Mouse (Mus musculus) heart, embryonic 13.5 days (tissue): ENCODE results near the gene Gm20671. TPM values are rescaled to one million over a fixed set of nuclear protein-coding genes. Genes with fewer than 3 reads are reported as not detected.
"Not testable (repeated sequence)": the region's sequence is repeated elsewhere in the genome, so short reads cannot be mapped to it uniquely, and the experiment has no call there.

Experiments
- ATAC-seq: fragments of 200-750 bp; cut with Nextera tagmentation; 2 replicates; pipeline ENCODE4 v1.8.0; 2017; ENCODE audit warnings: moderate TSS enrichment; ENCODE audit not compliant: insufficient number of reproducible peaks, low FRiP score, low TSS enrichment; ENCODE audit errors: extremely low read depth
- H3K27ac ChIP-seq: fragments of 300-500 bp; sonication (generic); replicated peaks from 2 replicates; pipeline ENCODE4 v1.5.1; 2015; ENCODE audit warnings: moderate library complexity, mild to moderate bottlenecking, inconsistent platforms
- H3K27me3 ChIP-seq: fragments of 300-500 bp; sonication (generic); replicated peaks from 2 replicates; pipeline ENCODE4 v1.6.1; 2015; ENCODE audit warnings: mild to moderate bottlenecking, inconsistent platforms
- H3K36me3 ChIP-seq: fragments of 300-500 bp; sonication (generic); 2 replicates; pipeline ENCODE4 v1.6.1; 2015; ENCODE audit warnings: mild to moderate bottlenecking, inconsistent platforms
- H3K4me1 ChIP-seq: fragments of 300-500 bp; sonication (generic); 2 replicates; pipeline ENCODE4 v1.6.1; 2015; ENCODE audit warnings: inconsistent platforms
- H3K4me2 ChIP-seq: fragments of 300-500 bp; sonication (generic); 2 replicates; pipeline ENCODE4 v1.6.1; 2015; ENCODE audit warnings: inconsistent platforms, mild to moderate bottlenecking, moderate library complexity
- H3K4me3 ChIP-seq: fragments of 300-500 bp; sonication (generic); 2 replicates; pipeline ENCODE4 v1.5.1; 2015; ENCODE audit warnings: moderate library complexity, mild to moderate bottlenecking, inconsistent platforms
- H3K9ac ChIP-seq: fragments of 300-500 bp; sonication (generic); 2 replicates; pipeline ENCODE4 v1.6.1; 2015; ENCODE audit warnings: inconsistent platforms, mild to moderate bottlenecking, moderate library complexity
- H3K9me3 ChIP-seq: fragments of 300-500 bp; sonication (generic); 2 replicates; pipeline ENCODE4 v1.6.1; 2016; ENCODE audit warnings: inconsistent platforms
- WGBS: fragments of 180-500 bp; shearing (Covaris S2); methylation state at CpG from one replicate; pipeline ENCODE4 v1.1.7; 2015; ENCODE audit warnings: mixed read lengths; 5-methylcytosine and 5-hydroxymethylcytosine counted together
- polyA plus RNA-seq: library from polyadenylated mRNA; unstranded; fragments of >200 nt; fragmentation: Nextera tagmentation; extraction: Ambion mirVana; gene quantifications from 2 replicates; pipeline ENCODE4 v1.2.1, GENCODE M21; 2015

Gm20671 gene
- polyA plus RNA-seq, 1 experiment from 2014 or later = not detected

GRCm38 (mm10) chr5:32852026-32852425 lies 25.1 kb upstream of the Gm20671 start:
- H3K4me3 ChIP-seq = peak overlapping the region; percentile 82
- no peak for ATAC-seq
- H3K9ac ChIP-seq = peak overlapping the region; percentile 96
- peak overlapping the region; percentile 9; the same call in 1 of the 2 replicates for H3K27ac ChIP-seq
- no peaks in the 10 kb centered on the region for H3K9me3 ChIP-seq
- H3K36me3 ChIP-seq = peaks cover 32% of the 10 kb centered on the region
- H3K4me1 ChIP-seq = peaks cover 32% of the 10 kb centered on the region
- WGBS = 43% methylated on average over 6 of the region's 6 CpGs
- H3K4me2 ChIP-seq = peak overlapping the region; percentile 83
- no peaks in the 10 kb centered on the region for H3K27me3 ChIP-seq

- not testable (repeated sequence) for H3K27me3 ChIP-seq, H3K4me3 ChIP-seq, ATAC-seq, H3K9me3 ChIP-seq, H3K9ac ChIP-seq, H3K4me2 ChIP-seq, H3K27ac ChIP-seq
- 90% methylated on average over 3 of the region's 3 CpGs for WGBS
- Histone ChIP-seq H3K4me1 (peaks cover 29% of the 10 kb centered on the region), H3K36me3 (peaks cover 56% of the 10 kb centered on the region)
Observed at GRCm38 (mm10) chr5:32849580-32849979, 22.7 kb upstream of the Gm20671 start.

DNA sequence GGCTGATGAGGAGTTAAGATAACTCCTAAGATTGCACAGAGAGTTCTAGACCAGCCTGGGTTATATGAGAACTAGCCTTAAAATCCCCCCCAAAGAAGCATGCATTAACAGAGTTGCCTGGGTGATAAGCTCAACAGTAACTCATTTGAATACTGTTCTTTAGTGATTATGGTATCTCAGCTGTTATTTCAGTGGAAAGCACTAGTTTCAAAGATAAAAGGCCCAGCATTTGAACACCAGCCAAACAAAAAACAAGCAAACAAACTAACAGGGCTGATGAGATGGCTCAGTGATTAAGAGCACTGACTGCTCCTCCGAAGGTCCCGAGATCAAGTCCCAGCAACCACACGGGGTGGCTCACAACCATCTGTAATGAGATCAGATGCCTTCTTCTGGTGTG lies 22.3 kb upstream of the Gm20671 start:
- no peak overlapping the region for H3K27ac ChIP-seq
- no peak overlapping the region for H3K4me3 ChIP-seq
- H3K4me1 ChIP-seq = peaks cover 26% of the 10 kb centered on the region
- H3K27me3 ChIP-seq = no peaks in the 10 kb centered on the region
- no peak overlapping the region for H3K4me2 ChIP-seq
- no peak for ATAC-seq
- WGBS = 89% methylated on average over 3 of the region's 3 CpGs
- H3K36me3 ChIP-seq = peaks cover 60% of the 10 kb centered on the region
- H3K9ac ChIP-seq = no peak overlapping the region
- H3K9me3 ChIP-seq = no peaks in the 10 kb centered on the region

DNA sequence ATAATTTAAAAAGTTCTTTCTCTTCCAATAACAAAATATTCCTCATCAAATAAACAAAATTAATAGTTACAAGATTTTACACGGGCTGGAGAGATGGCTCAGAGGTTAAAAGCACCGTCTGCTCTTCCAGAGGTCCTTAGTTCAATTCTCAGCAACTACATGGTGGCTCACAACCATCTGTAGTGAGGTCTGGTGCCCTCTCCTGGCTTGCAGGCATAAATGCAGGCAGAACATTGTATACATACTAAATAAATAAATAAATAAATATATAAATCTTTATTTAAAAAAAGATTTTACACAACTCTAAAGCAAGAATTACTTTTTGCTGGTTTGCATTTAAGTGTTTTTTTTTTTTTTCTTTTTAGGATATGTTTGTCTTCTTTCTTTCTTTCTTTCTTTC lies 13.1 kb upstream of the Gm20671 start:
- no peaks in the 10 kb centered on the region for H3K9me3 ChIP-seq
- H3K27ac ChIP-seq = no peak overlapping the region
- no peaks in the 10 kb centered on the region for H3K27me3 ChIP-seq
- H3K4me3 ChIP-seq = no peak overlapping the region
- 91% methylated on average over 2 of the region's 2 CpGs for WGBS
- H3K4me2 ChIP-seq = no peak overlapping the region
- H3K36me3 ChIP-seq = peaks cover 96% of the 10 kb centered on the region
- no peaks in the 10 kb centered on the region for H3K4me1 ChIP-seq
- H3K9ac ChIP-seq = no peak overlapping the region
- no peak for ATAC-seq

GRCm38 (mm10) chr5:32836976-32837375 lies 10.1 kb upstream of the Gm20671 start:
- H3K4me2 ChIP-seq = no peak overlapping the region
- no peak overlapping the region for H3K4me3 ChIP-seq
- H3K9ac ChIP-seq = no peak overlapping the region
- no peaks in the 10 kb centered on the region for H3K9me3 ChIP-seq
- H3K36me3 ChIP-seq = peaks cover 95% of the 10 kb centered on the region
- H3K27ac ChIP-seq = no peak overlapping the region
- no peak for ATAC-seq
- 88% methylated on average over 5 of the region's 5 CpGs for WGBS
- H3K4me1 ChIP-seq = no peaks in the 10 kb centered on the region
- no peaks in the 10 kb centered on the region for H3K27me3 ChIP-seq

- no peak overlapping the region for H3K27ac ChIP-seq
- H3K4me2 ChIP-seq = no peak overlapping the region
- 83% methylated on average over 1 of the region's 1 CpGs for WGBS
- no peak overlapping the region for H3K9ac ChIP-seq
- H3K27me3 ChIP-seq = no peaks in the 10 kb centered on the region
- no peaks in the 10 kb centered on the region for H3K9me3 ChIP-seq
- H3K4me3 ChIP-seq = no peak overlapping the region
- H3K36me3 ChIP-seq = peaks cover 96% of the 10 kb centered on the region
- H3K4me1 ChIP-seq = no peaks in the 10 kb centered on the region
- no peak for ATAC-seq
Observed at GRCm38 (mm10) chr5:32834497-32834896, 7.6 kb upstream of the Gm20671 start.

DNA sequence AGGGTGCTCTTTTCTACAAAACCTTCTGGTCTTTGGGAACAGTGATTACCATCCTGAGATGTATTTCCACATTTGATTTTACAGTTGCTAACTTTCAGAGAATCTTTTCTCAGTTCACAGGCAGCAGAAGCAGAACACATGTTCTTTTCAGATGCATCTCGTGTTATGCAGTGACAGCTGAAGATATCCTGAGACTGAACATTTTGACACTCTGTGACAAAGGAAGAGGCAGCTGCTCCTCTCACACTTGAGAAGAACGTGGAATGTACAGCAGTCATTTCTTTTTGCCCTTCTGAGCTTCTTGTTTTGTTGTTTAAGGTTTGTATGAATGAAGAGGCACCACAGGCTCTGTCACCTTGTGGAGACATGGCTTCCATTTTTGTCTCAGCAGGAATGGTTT lies 3.1 kb upstream of the Gm20671 start:
- Histone ChIP-seq H3K9ac (no peak overlapping the region), H3K27me3 (no peaks in the 10 kb centered on the region), H3K4me1 (no peaks in the 10 kb centered on the region), H3K36me3 (peaks cover 99% of the 10 kb centered on the region), H3K27ac (no peak overlapping the region), H3K4me3 (no peak overlapping the region), H3K9me3 (no peaks in the 10 kb centered on the region), H3K4me2 (no peak overlapping the region)
- WGBS = 89% methylated on average over 2 of the region's 2 CpGs
- ATAC-seq = no peak

GRCm38 (mm10) chr5:32828766-32829165 lies 1.9 kb upstream of the Gm20671 start:
- 90% methylated on average over 1 of the region's 1 CpGs for WGBS
- H3K36me3 ChIP-seq = peaks cover 92% of the 10 kb centered on the region
- H3K27ac ChIP-seq, H3K27me3 ChIP-seq, H3K4me1 ChIP-seq, H3K9me3 ChIP-seq, H3K4me3 ChIP-seq, H3K4me2 ChIP-seq, ATAC-seq, H3K9ac ChIP-seq: not testable (repeated sequence)

- H3K36me3 ChIP-seq = peaks cover 86% of the 10 kb centered on the region
- H3K4me3 ChIP-seq = no peak overlapping the region
- 87% methylated on average over 8 of the region's 8 CpGs for WGBS
- no peak overlapping the region for H3K27ac ChIP-seq
- H3K4me2 ChIP-seq = no peak overlapping the region
- H3K9me3 ChIP-seq = no peaks in the 10 kb centered on the region
- no peaks in the 10 kb centered on the region for H3K4me1 ChIP-seq
- no peaks in the 10 kb centered on the region for H3K27me3 ChIP-seq
- ATAC-seq = no peak
- H3K9ac ChIP-seq = no peak overlapping the region
Observed at GRCm38 (mm10) chr5:32820471-32820870, 6.4 kb downstream of the Gm20671 start.

GRCm38 (mm10) chr5:32815396-32815795 lies 11.5 kb downstream of the Gm20671 start:
- H3K9ac ChIP-seq = no peak overlapping the region
- WGBS = 94% methylated on average over 4 of the region's 4 CpGs
- no peak overlapping the region for H3K4me3 ChIP-seq
- H3K27me3 ChIP-seq = no peaks in the 10 kb centered on the region
- no peak overlapping the region for H3K27ac ChIP-seq
- ATAC-seq = no peak
- no peaks in the 10 kb centered on the region for H3K4me1 ChIP-seq
- H3K36me3 ChIP-seq = peaks cover 86% of the 10 kb centered on the region
- no peak overlapping the region for H3K4me2 ChIP-seq
- no peaks in the 10 kb centered on the region for H3K9me3 ChIP-seq

DNA sequence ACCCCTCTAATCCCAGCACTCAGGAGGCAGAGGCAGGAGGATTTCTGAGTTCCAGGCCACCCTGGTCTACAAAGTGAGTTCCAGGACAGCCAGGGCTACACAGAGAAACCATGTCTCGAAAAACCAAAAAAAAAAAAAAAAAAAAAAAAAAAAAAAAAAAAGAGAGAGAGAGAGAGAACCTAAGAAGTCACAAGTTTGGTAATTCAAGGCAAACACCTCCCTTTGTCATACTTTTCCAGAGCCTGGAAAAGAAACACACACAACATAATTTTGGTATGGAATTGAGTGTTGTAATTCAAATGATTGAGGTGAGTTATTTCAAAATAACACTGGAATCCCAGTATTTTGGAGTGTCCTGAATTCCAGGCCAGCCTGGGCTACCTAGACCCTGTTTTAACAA lies 40.5 kb downstream of the Gm20671 start:
- H3K27me3 ChIP-seq, H3K4me1 ChIP-seq, ATAC-seq, H3K9ac ChIP-seq, H3K27ac ChIP-seq, H3K9me3 ChIP-seq, H3K4me2 ChIP-seq, H3K4me3 ChIP-seq: not testable (repeated sequence)
- WGBS = 56% methylated on average over 1 of the region's 1 CpGs
- H3K36me3 ChIP-seq = peaks cover 29% of the 10 kb centered on the region

- Histone ChIP-seq H3K36me3 (peaks cover 19% of the 10 kb centered on the region), H3K4me1 (peaks cover 10% of the 10 kb centered on the region), H3K4me2 (peak within 1 kb of the TSS; percentile 85), H3K9ac (peak within 1 kb of the TSS; percentile 82), H3K27me3 (no peaks in the 10 kb centered on the region), H3K27ac (peak within 1 kb of the TSS; percentile 34; the same call in 1 of the 2 replicates), H3K9me3 (no peaks in the 10 kb centered on the region), H3K4me3 (peak within 1 kb of the TSS; percentile 77)
- ATAC-seq = peak; percentile 99
- under 1% methylated on average over 52 of the region's 52 CpGs for WGBS
Observed at GRCm38 (mm10) chr5:32785313-32785915, 41.5 kb downstream of the Gm20671 start, which contains the start of gene Pisd. Gene Pisd (minus strand): TSS chr5:32785646.
